Mouse (Mus musculus) intestine, embryonic 14.5 days (tissue): ENCODE data around the gene Naxd. TPM values are rescaled to one million over a fixed set of nuclear protein-coding genes. Genes with fewer than 3 reads are reported as not detected.
A peak's percentile ranks its signal among the peaks of the same experiment; 100 is the strongest.
"Not testable (repeated sequence)": the region's sequence is repeated elsewhere in the genome, so short reads cannot be mapped to it uniquely, and the experiment has no call there.

Source experiments
- ATAC-seq: fragments of 200-750 bp; cut with Nextera tagmentation; replicated peaks from 2 replicates; pipeline ENCODE4 v1.8.0; 2017; ENCODE audit warnings: low read depth, moderate number of reproducible peaks, moderate TSS enrichment, moderate library complexity; ENCODE audit not compliant: low FRiP score, low TSS enrichment
- DNase-seq: peaks from one replicate; pipeline ENCODE4 v3.0.0-alpha.2; 2018; ENCODE audit warnings: low spot score
- H3K27ac ChIP-seq: fragments of 300-500 bp; sonication (generic); 2 replicates; pipeline ENCODE4 v1.5.1; 2014; ENCODE audit warnings: low read depth, mild to moderate bottlenecking, control low read depth
- H3K27me3 ChIP-seq: fragments of 300-500 bp; sonication (generic); replicated peaks from 2 replicates; pipeline ENCODE4 v1.6.1; 2014; ENCODE audit warnings: low read length, control low read depth; ENCODE audit not compliant: control insufficient read depth, insufficient read depth
- H3K36me3 ChIP-seq: fragments of 300-500 bp; sonication (generic); 2 replicates; pipeline ENCODE4 v1.6.1; 2014; ENCODE audit warnings: low read length, control low read depth; ENCODE audit not compliant: control insufficient read depth, insufficient read depth
- H3K4me1 ChIP-seq: fragments of 300-500 bp; sonication (generic); replicated peaks from 2 replicates; pipeline ENCODE4 v1.6.1; 2014; ENCODE audit warnings: low read length, control low read depth, mixed read lengths; ENCODE audit not compliant: control insufficient read depth, insufficient read depth
- H3K4me2 ChIP-seq: fragments of 300-500 bp; sonication (generic); 2 replicates; pipeline ENCODE4 v1.6.1; 2014; ENCODE audit warnings: low read length
- H3K4me3 ChIP-seq: fragments of 300-500 bp; sonication (generic); 2 replicates; pipeline ENCODE4 v1.5.1; 2014; ENCODE audit warnings: low read depth, low read length, control low read depth, mixed read lengths
- H3K9ac ChIP-seq: fragments of 300-500 bp; sonication (generic); 2 replicates; pipeline ENCODE4 v1.6.1; 2014; ENCODE audit warnings: mild to moderate bottlenecking, low read length
- H3K9me3 ChIP-seq: fragments of 300-500 bp; sonication (generic); 2 replicates; pipeline ENCODE4 v1.6.1; 2016; ENCODE audit warnings: low read length, control low read depth; ENCODE audit not compliant: control insufficient read depth
- WGBS: fragments of 180-500 bp; shearing (Covaris S2); extraction: QIAGEN DNeasy Blood & Tissue Kit; methylation state at CpG from one replicate; pipeline ENCODE4 v1.1.7; 2014; 5-methylcytosine and 5-hydroxymethylcytosine counted together
- polyA plus RNA-seq: library from polyadenylated mRNA; unstranded; fragments of >200 nt; fragmentation: Nextera tagmentation; extraction: Ambion mirVana; gene quantifications from 2 replicates; pipeline ENCODE4 v1.2.1, GENCODE M21; 2014

Naxd gene
- polyA plus RNA-seq, 1 experiment from 2014 or later: 109 TPM

- Histone ChIP-seq H3K4me3 (no peak overlapping the region), H3K9ac (no peak overlapping the region), H3K36me3 (no peaks in the 10 kb centered on the region), H3K4me2 (no peak overlapping the region), H3K27me3 (no peaks in the 10 kb centered on the region), H3K27ac (no peak overlapping the region), H3K9me3 (no peaks in the 10 kb centered on the region), H3K4me1 (no peaks in the 10 kb centered on the region)
- 91% methylated on average over 4 of the region's 4 CpGs for WGBS
- DNase-seq: no peak
- no peak for ATAC-seq
These were observed 31.7 kb upstream of the Naxd start for GRCm38 (mm10) chr8:11465619-11466018.

GRCm38 (mm10) chr8:11466528-11466927 lies 30.8 kb upstream of the Naxd start:
- not testable (repeated sequence) for ATAC-seq, H3K9me3 ChIP-seq, H3K27ac ChIP-seq, H3K36me3 ChIP-seq, H3K9ac ChIP-seq, DNase-seq, H3K4me1 ChIP-seq, H3K27me3 ChIP-seq, H3K4me2 ChIP-seq, H3K4me3 ChIP-seq
- WGBS: 86% methylated on average over 4 of the region's 5 CpGs

GRCm38 (mm10) chr8:11469095-11469494 lies 28.2 kb upstream of the Naxd start:
- no peaks in the 10 kb centered on the region for H3K9me3 ChIP-seq
- no peak overlapping the region for H3K4me3 ChIP-seq
- H3K4me1 ChIP-seq: no peaks in the 10 kb centered on the region; the same call in 1 of the 2 replicates
- 12% methylated on average over 3 of the region's 3 CpGs for WGBS
- H3K27me3 ChIP-seq: no peaks in the 10 kb centered on the region
- no peak overlapping the region for H3K4me2 ChIP-seq
- no peak overlapping the region for H3K9ac ChIP-seq
- no peaks in the 10 kb centered on the region for H3K36me3 ChIP-seq
- H3K27ac ChIP-seq: no peak overlapping the region
- DNase-seq (no peak), ATAC-seq (no peak)

- Histone ChIP-seq H3K36me3 (no peaks in the 10 kb centered on the region), H3K9me3 (no peaks in the 10 kb centered on the region), H3K4me3 (no peak overlapping the region), H3K4me2 (no peak overlapping the region), H3K9ac (no peak overlapping the region), H3K27ac (no peak overlapping the region), H3K4me1 (peaks cover under 1% of the 10 kb centered on the region; the same call in 1 of the 2 replicates), H3K27me3 (peaks cover 8% of the 10 kb centered on the region; the same call in 1 of the 2 replicates)
- 84% methylated on average over 7 of the region's 7 CpGs for WGBS
- no peak for DNase-seq
- no peak for ATAC-seq
These were observed 26.6 kb upstream of the Naxd start for GRCm38 (mm10) chr8:11470694-11471093.

GRCm38 (mm10) chr8:11471309-11471708 lies 26.0 kb upstream of the Naxd start:
- no peak overlapping the region for H3K4me3 ChIP-seq
- ATAC-seq: no peak
- no peaks in the 10 kb centered on the region for H3K36me3 ChIP-seq
- H3K4me1 ChIP-seq: peaks cover 5% of the 10 kb centered on the region
- DNase-seq: no peak
- H3K27me3 ChIP-seq: peaks cover 14% of the 10 kb centered on the region
- H3K4me2 ChIP-seq: no peak overlapping the region
- 61% methylated on average over 8 of the region's 8 CpGs for WGBS
- no peaks in the 10 kb centered on the region for H3K9me3 ChIP-seq
- H3K27ac ChIP-seq: no peak overlapping the region
- H3K9ac ChIP-seq: no peak overlapping the region

- Histone ChIP-seq H3K27ac (peak overlapping the region; percentile 8; the same call in 1 of the 2 replicates), H3K9ac (peak overlapping the region; percentile 22; the same call in 1 of the 2 replicates), H3K27me3 (peaks cover 23% of the 10 kb centered on the region), H3K4me2 (no peak overlapping the region), H3K36me3 (no peaks in the 10 kb centered on the region), H3K9me3 (no peaks in the 10 kb centered on the region), H3K4me1 (peaks cover 16% of the 10 kb centered on the region), H3K4me3 (no peak overlapping the region)
- DNase-seq: no peak
- ATAC-seq: peak; percentile 51
- WGBS: 23% methylated on average over 4 of the region's 4 CpGs
These were observed 24.2 kb upstream of the Naxd start for GRCm38 (mm10) chr8:11473072-11473471.

- peaks cover 39% of the 10 kb centered on the region for H3K27me3 ChIP-seq
- no peak for DNase-seq
- no peaks in the 10 kb centered on the region for H3K36me3 ChIP-seq
- ATAC-seq: no peak
- H3K9me3 ChIP-seq: no peaks in the 10 kb centered on the region
- no peak overlapping the region for H3K4me2 ChIP-seq
- peaks cover 21% of the 10 kb centered on the region for H3K4me1 ChIP-seq
- no peak overlapping the region for H3K27ac ChIP-seq
- no peak overlapping the region for H3K4me3 ChIP-seq
- WGBS: 21% methylated on average over 9 of the region's 10 CpGs
- H3K9ac ChIP-seq: no peak overlapping the region
These were observed 21.9 kb upstream of the Naxd start for GRCm38 (mm10) chr8:11475397-11475796.

GRCm38 (mm10) chr8:11475876-11476275 lies 21.4 kb upstream of the Naxd start:
- Histone ChIP-seq H3K9ac (no peak overlapping the region), H3K4me2 (0 out of 2 replicates have a peak overlapping the region, but pooled peaks have one; percentile 88), H3K27me3 (peaks cover 41% of the 10 kb centered on the region), H3K4me1 (peaks cover 21% of the 10 kb centered on the region), H3K4me3 (no peak overlapping the region), H3K36me3 (no peaks in the 10 kb centered on the region), H3K27ac (no peak overlapping the region), H3K9me3 (no peaks in the 10 kb centered on the region)
- ATAC-seq (no peak), DNase-seq (no peak)
- WGBS: 9% methylated on average over 2 of the region's 2 CpGs

GRCm38 (mm10) chr8:11476338-11477177 lies 20.7 kb upstream of the Naxd start:
- peak overlapping the region; percentile 61 for H3K4me3 ChIP-seq
- peaks cover 41% of the 10 kb centered on the region for H3K27me3 ChIP-seq
- DNase-seq: peak; percentile 74
- H3K9me3 ChIP-seq: no peaks in the 10 kb centered on the region
- no peaks in the 10 kb centered on the region for H3K36me3 ChIP-seq
- WGBS: 10% methylated on average over 24 of the region's 24 CpGs
- peak overlapping the region; percentile 88 for H3K4me2 ChIP-seq
- peaks cover 21% of the 10 kb centered on the region for H3K4me1 ChIP-seq
- H3K9ac ChIP-seq: no peak overlapping the region
- H3K27ac ChIP-seq: no peak overlapping the region
- no peak for ATAC-seq
